Mouse (Mus musculus): ENCODE data around the gene Cmss1.

DNA sequence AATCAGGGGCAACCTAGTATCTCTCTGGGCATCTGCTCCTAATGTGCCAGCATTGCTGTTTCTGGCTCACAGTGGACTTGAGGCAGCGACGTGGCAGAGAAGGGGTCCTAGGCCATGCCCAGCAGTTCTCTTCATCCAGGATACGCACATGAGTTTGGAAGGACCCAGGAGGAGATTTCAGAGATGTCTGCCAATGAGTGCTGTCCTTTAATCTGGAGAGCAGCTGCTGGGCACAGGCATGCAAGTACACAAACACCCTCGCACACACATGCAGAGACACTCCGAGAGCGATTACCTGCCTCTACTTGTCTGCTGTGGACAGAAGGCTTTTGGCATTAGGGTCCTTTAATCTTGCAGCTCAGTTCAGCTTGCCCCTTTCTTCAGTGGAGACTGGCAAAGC lies 253.9 kb downstream of the Cmss1 start, which contains the start of gene Filip1l:
- TF ChIP-seq CTCF (IDR thresholded peaks at IDR 0.05; ENCODE audit: low read depth): no peak
- no peak for TF ChIP-seq EP300 (optimal IDR thresholded peaks at IDR 0.05)

Measured in stomach, postnatal 0 days (tissue).